Mouse (Mus musculus) heart, postnatal 0 days (tissue): ENCODE measurements around the gene Kctd19. TPM values are rescaled to one million over a fixed set of nuclear protein-coding genes. Genes with fewer than 3 reads are reported as not detected.

Source experiments
- ATAC-seq: fragments of 200-750 bp; cut with Nextera tagmentation; 2 replicates; pipeline ENCODE4 v1.8.0; 2017; ENCODE audit warnings: low read depth, moderate number of reproducible peaks, moderate library complexity; ENCODE audit not compliant: insufficient read depth
- DNase-seq: peaks from one replicate; pipeline ENCODE4 v3.0.0-alpha.2; 2016; ENCODE audit warnings: low spot score
- H3K27ac ChIP-seq: fragments of 300-500 bp; sonication (generic); 2 replicates; pipeline ENCODE4 v1.5.1; 2014; ENCODE audit warnings: low read depth, mild to moderate bottlenecking
- H3K27me3 ChIP-seq: fragments of 300-500 bp; sonication (generic); 2 replicates; pipeline ENCODE4 v1.6.1; 2014; ENCODE audit warnings: low read length, mixed read lengths; ENCODE audit not compliant: control insufficient read depth, insufficient read depth
- H3K36me3 ChIP-seq: fragments of 300-500 bp; sonication (generic); replicated peaks from 2 replicates; pipeline ENCODE4 v1.6.1; 2014; ENCODE audit warnings: low read length, mixed read lengths; ENCODE audit not compliant: control insufficient read depth, insufficient read depth
- H3K4me1 ChIP-seq: fragments of 300-500 bp; sonication (generic); 2 replicates; pipeline ENCODE4 v1.6.1; 2014; ENCODE audit warnings: antibody characterized with exemption; ENCODE audit not compliant: control insufficient read depth, insufficient read depth
- H3K4me2 ChIP-seq: fragments of 300-500 bp; sonication (generic); 2 replicates; pipeline ENCODE4 v1.6.1; 2014; ENCODE audit warnings: low read depth, mild to moderate bottlenecking, low read length, moderate library complexity
- H3K4me3 ChIP-seq: fragments of 300-500 bp; sonication (generic); 2 replicates; pipeline ENCODE4 v1.5.1; 2014; ENCODE audit warnings: low read depth, low read length
- H3K9ac ChIP-seq: fragments of 300-500 bp; sonication (generic); replicated peaks from 2 replicates; pipeline ENCODE4 v1.6.1; 2014; ENCODE audit warnings: low read depth, low read length, mixed read lengths
- H3K9me3 ChIP-seq: fragments of 300-500 bp; sonication (generic); replicated peaks from 2 replicates; pipeline ENCODE4 v1.6.1; 2016; ENCODE audit warnings: low read length; ENCODE audit not compliant: control insufficient read depth
- CTCF ChIP-seq: IDR thresholded peaks from 2 replicates; pipeline ENCODE4 v1.5.1; 2016; ENCODE audit warnings: antibody characterized with exemption, control low read depth, low read depth
- EP300 ChIP-seq: IDR thresholded peaks from 2 replicates; pipeline ENCODE4 v1.6.1; 2016; ENCODE audit warnings: antibody characterized with exemption, low read depth
- WGBS: fragments of 180-500 bp; shearing (Covaris S2); extraction: QIAGEN DNeasy Blood & Tissue Kit; methylation state at CpG from one replicate; pipeline ENCODE4 v1.1.7; 2014; 5-methylcytosine and 5-hydroxymethylcytosine counted together
- polyA plus RNA-seq: library from polyadenylated mRNA; unstranded; fragments of >200 nt; fragmentation: Nextera tagmentation; extraction: Ambion mirVana; gene quantifications from 2 replicates; pipeline ENCODE4 v1.2.1, GENCODE M21; 2015
- total RNA-seq: library from RNA; depleted of rRNA; stranded (reverse); fragments of >200 nt; gene quantifications from 2 replicates; pipeline ENCODE4 v1.2.3, GENCODE M21; 2014; ENCODE audit warnings: low replicate concordance

Kctd19 gene
- total and polyA plus RNA-seq, 2 experiments from 2014 or later: not detected

GRCm38 (mm10) chr8:105436218-105436617, 22.9 kb upstream of the Kctd19 start:
- Histone ChIP-seq H3K36me3 (no peaks in the 10 kb centered on the region), H3K9me3 (no peaks in the 10 kb centered on the region), H3K27ac (no peak overlapping the region), H3K4me3 (no peak overlapping the region), H3K9ac (no peak overlapping the region), H3K4me1 (peaks cover 12% of the 10 kb centered on the region; the same call in 1 of the 2 replicates), H3K27me3 (no peaks in the 10 kb centered on the region), H3K4me2 (no peak overlapping the region)
- 72% methylated on average over 5 of the region's 5 CpGs for WGBS
- ATAC-seq (no peak), DNase-seq (no peak)
- TF ChIP-seq CTCF (no peak), EP300 (no peak)

DNA sequence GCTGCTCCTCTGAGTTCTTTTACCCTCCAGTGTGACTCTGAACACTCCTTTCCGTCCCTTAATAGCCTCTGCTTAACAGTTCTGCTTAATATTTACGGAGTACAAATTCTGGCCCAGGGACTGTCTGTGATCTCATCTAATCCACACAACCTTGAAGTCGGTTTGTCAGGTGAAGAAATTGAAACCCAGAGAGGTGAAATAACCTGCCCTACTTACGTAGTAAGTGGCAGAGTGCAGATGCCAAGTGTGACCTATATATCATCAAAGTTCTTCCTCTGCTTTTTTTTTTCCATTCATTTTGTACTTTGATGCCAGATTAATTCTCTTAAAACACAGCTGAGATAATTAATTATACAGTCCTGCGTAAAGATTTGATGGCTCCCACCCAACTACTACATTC, 20.8 kb upstream of the Kctd19 start:
- no peaks in the 10 kb centered on the region for H3K36me3 ChIP-seq
- peaks cover 12% of the 10 kb centered on the region; the same call in 1 of the 2 replicates for H3K4me1 ChIP-seq
- no peaks in the 10 kb centered on the region for H3K27me3 ChIP-seq
- no peak overlapping the region for H3K9ac ChIP-seq
- DNase-seq (no peak), ATAC-seq (no peak)
- no peaks in the 10 kb centered on the region for H3K9me3 ChIP-seq
- 71% methylated on average over 5 of the region's 5 CpGs for WGBS
- no peak overlapping the region for H3K4me3 ChIP-seq
- no peak overlapping the region for H3K4me2 ChIP-seq
- no peak overlapping the region for H3K27ac ChIP-seq
- TF ChIP-seq EP300: no peak
- TF ChIP-seq CTCF: no peak

- ATAC-seq: no peak
- H3K4me2 ChIP-seq: no peak overlapping the region
- H3K4me3 ChIP-seq: no peak overlapping the region
- WGBS: 43% methylated on average over 5 of the region's 5 CpGs
- TF ChIP-seq CTCF (no peak), EP300 (no peak)
- no peaks in the 10 kb centered on the region for H3K9me3 ChIP-seq
- no peak overlapping the region for H3K9ac ChIP-seq
- no peak overlapping the region for H3K27ac ChIP-seq
- H3K27me3 ChIP-seq: no peaks in the 10 kb centered on the region
- peaks cover 12% of the 10 kb centered on the region; the same call in 1 of the 2 replicates for H3K4me1 ChIP-seq
- DNase-seq: peak; percentile 14
- H3K36me3 ChIP-seq: no peaks in the 10 kb centered on the region
Observed at GRCm38 (mm10) chr8:105433511-105433910, 20.2 kb upstream of the Kctd19 start.

GRCm38 (mm10) chr8:105433021-105433420, 19.7 kb upstream of the Kctd19 start:
- peaks cover 12% of the 10 kb centered on the region; the same call in 1 of the 2 replicates for H3K4me1 ChIP-seq
- WGBS: 51% methylated on average over 6 of the region's 6 CpGs
- H3K4me2 ChIP-seq: no peak overlapping the region
- H3K36me3 ChIP-seq: no peaks in the 10 kb centered on the region
- DNase-seq (no peak), ATAC-seq (no peak)
- no peak overlapping the region for H3K27ac ChIP-seq
- no peaks in the 10 kb centered on the region for H3K27me3 ChIP-seq
- TF ChIP-seq EP300 (no peak), CTCF (no peak)
- H3K9me3 ChIP-seq: no peaks in the 10 kb centered on the region
- no peak overlapping the region; the same call in 1 of the 2 replicates for H3K9ac ChIP-seq
- H3K4me3 ChIP-seq: no peak overlapping the region

DNA sequence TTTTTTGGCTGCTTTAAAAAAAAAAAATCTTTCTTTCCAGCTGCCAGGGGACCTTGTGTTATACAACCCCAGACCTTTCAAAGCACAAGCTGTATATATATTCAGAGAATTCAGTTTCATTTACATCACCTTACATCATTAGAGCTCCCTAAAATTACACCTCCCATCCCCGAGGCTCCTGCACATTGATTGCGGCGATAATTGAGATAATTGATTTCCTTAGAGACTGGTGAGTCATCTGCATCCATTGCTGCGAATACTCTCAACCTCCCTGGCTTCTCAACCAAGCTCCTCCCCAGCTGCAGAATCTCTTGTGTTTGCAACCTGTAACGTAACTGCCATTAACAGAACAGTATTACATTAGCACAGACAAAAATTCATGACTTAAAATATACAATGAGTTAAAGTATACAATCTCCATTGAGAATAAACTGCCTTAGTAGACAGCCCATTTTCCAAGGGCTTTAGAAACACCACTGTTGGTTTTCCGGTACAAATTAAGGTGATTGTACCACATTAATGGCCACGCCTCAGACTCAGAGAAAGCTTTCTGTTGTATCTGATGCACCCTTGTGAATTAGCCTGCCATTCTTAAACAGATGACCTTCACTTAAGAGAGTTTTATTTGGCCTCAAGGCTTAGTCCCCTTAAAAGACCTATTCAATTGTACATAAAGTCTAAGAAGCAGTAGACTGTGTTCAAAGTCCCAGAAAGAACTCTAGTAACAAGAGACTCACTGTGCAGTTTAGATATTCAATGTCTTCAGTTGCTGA, 18.6 kb upstream of the Kctd19 start:
- TF ChIP-seq CTCF: no peak
- no peak for TF ChIP-seq EP300
- 64% methylated on average over 7 of the region's 7 CpGs for WGBS
- H3K9ac ChIP-seq: no peak overlapping the region
- H3K4me2 ChIP-seq: no peak overlapping the region
- H3K36me3 ChIP-seq: no peaks in the 10 kb centered on the region
- H3K4me1 ChIP-seq: 0 out of 2 replicates have a peak, but pooled peaks cover 5% of the 10 kb centered on the region
- DNase-seq: no peak
- H3K9me3 ChIP-seq: no peaks in the 10 kb centered on the region
- H3K4me3 ChIP-seq: no peak overlapping the region
- ATAC-seq: no peak
- H3K27me3 ChIP-seq: no peaks in the 10 kb centered on the region
- H3K27ac ChIP-seq: no peak overlapping the region
